Mouse (Mus musculus) heart, adult 2 months (tissue): ENCODE measurements around the gene Wdr20.

Source experiments
- CTCF ChIP-seq: fragments of 200-600 bp; IDR thresholded peaks from 2 replicates; pipeline ENCODE4 v1.8.1; 2022; ENCODE audit warnings: antibody characterized with exemption, mild to moderate bottlenecking, moderate library complexity
- EP300 ChIP-seq: fragments of 200-500 bp; IDR thresholded peaks from 2 replicates; pipeline ENCODE4 v1.6.1; 2011; ENCODE audit warnings: low read depth, low read length, control low read depth; ENCODE audit not compliant: insufficient read depth
- POLR2A ChIP-seq: fragments of 200-500 bp; IDR thresholded peaks from 2 replicates; pipeline ENCODE4 v1.6.1; 2011; ENCODE audit warnings: mild to moderate bottlenecking, low read depth, low read length, control low read depth; ENCODE audit not compliant: insufficient read depth

DNA sequence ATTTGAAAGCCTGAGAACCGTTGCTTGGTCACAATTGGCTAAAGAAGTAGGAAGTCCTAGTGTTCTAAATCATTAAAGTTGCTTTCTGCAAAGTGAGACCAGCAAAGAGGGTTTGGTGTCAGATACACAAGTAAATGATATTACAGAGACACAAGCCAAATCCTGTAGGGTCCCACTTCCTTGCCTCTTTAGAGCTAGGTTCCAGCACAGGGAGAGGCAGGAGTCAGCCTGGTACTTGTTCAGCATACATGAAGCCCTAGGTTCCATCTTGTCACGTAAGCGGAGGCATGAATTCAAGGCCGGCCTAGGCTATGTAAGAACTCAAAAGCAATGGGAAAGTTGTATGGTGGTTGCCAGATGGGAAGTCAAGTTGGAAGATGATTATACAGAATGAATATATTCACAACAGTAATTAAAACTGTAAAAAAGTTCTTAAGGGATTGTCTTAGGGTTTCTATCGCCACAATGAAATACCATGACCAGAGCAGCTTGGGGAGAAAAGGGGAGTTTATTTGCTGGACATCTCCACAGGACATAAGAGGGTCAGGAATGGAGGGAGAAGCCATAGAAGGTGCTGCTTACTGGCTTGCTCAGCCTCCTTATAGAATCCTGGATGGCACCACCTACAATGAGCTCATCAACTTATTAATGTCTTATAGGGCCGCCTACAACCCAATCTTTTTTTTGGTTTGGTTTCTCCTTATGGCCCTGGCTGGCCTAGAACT is 47.7 kb upstream of the Wdr20 start:
- TF ChIP-seq POLR2A (no peak), CTCF (no peak), EP300 (no peak)
